Mouse (Mus musculus) thymus, postnatal 25 days (tissue): ENCODE data around the gene Krtap24-1.

Source experiments
- DNase-seq: peaks from one replicate; pipeline ENCODE4 v3.0.0; 2022

Krtap24-1 gene

DNA sequence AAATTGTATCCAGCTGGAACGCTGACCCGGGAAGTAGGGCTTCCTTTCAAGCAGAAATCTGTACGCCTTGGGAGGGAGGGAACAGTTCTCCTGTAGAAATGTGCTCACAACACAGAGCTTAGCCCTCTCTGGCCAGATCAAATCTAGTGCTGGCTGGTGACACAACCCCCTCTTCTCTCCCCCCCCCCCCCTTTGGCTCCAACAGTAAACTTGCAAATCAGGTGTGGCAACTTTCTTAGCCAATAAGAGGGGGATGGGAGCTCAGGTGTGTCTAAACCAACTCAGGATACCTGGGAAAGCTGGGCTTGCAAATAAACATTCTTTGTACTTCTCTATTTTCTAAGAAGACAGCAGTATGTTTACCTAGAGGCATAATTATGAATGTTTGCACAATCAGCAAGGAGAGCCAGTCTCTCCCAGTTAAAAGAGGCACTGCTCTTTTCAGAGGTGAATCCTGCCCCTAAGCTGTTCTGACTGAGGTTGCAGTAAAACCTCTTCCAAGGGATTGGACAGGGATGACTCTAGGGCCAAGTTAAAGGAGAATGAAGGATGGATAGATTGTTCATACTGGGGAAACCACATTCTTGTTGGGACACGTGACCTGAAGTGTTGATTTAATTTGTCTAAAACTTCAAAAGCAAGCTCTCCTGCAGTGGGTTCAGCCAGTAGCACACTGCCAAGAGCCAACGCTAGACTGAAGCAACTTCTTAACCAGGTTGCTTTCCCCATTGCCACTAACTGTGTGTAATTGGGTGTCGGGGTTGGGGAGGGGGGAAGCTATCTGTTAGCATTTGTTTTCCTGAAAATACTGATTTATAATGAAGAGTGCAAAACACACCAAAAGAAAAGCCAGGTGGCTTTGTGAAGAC, 48.8 kb downstream of the Krtap24-1 start, which contains the start of gene Cldn8:
Gene Cldn8 (minus strand): TSS at position 139 of the 869 bp plus-strand sequence.
- no peak for DNase-seq

DNA sequence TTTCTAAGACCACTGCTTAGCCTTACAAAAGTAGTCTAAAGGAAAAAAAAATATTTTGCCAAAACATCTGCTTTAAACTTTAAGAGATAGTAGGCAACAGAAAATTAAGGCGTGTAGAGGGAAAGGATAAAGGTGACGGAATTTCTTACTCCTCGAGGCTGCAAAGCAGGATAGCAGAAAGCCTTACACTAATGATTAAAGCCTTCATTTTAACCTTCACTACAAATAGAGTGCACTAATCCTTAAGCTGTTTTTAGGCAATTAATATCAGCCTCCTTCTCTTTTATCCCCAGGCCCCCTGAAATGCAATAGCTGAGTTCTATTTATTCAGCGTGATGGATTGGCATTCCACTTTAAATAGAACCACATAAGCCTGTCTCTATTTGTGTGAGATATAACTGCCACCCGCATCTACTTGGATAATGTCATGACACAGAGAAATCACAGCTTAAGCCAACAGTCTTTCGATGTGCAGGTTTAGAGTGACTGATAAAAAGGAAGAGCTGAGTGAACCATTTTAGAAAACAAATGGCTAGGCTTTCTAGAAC, 50.4 kb downstream of the Krtap24-1 start:
- no peak for DNase-seq
